Comparison of ENCODE assay signal across 31 mouse cellular contexts in the genomic region with DNA sequence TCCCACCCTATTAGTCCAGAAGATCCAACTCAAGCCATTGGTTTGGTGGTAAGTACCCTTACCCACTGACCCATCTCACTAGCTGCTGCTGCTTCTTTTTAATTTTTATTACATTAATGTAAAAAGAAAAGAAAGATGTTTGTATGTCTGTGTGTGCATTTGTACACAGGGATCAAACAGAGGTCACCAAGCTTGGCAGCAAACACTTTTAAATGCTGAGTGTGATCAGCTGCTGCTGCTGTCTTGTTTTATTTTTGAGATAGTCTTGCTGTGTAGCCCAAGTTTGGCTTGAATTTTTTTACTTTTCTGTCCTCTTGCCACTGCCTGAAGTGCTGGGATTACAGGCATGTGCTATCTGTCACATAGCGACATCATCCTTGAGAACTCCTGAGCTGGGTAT. TPM values are rescaled to one million over a fixed set of nuclear protein-coding genes. Genes with fewer than 3 reads are reported as not detected.
"Had no signal": no experiment of that assay in that cellular context is flagged by ENCODE, and none has a peak within 500 bp of the region (broad histone marks: within the 10 kb centered on the region; RNA-seq: fewer than 3 reads in every experiment).

No protein-coding gene starts in this region.

- H3K27me3 ChIP-seq: limb, embryonic 12.5 days; limb, embryonic 13.5 days; limb, embryonic 15.5 days; liver, embryonic 12.5 days; liver, embryonic 13.5 days; liver, embryonic 15.5 days; lung, embryonic 15.5 days; megakaryocyte, embryonic 14.5 days; midbrain, embryonic 12.5 days; midbrain, embryonic 13.5 days; midbrain, embryonic 15.5 days; neural tube, embryonic 12.5 days; neural tube, embryonic 13.5 days had no signal

- H3K4me3 ChIP-seq: limb, embryonic 10.5 days; limb, embryonic 12.5 days; limb, embryonic 13.5 days; limb, embryonic 15.5 days; liver, embryonic 12.5 days; liver, embryonic 13.5 days; liver, embryonic 15.5 days; lung, embryonic 15.5 days; megakaryocyte, embryonic 14.5 days; midbrain, embryonic 10.5 days; midbrain, embryonic 12.5 days; midbrain, embryonic 13.5 days; midbrain, embryonic 15.5 days; myocyte; neural tube, embryonic 12.5 days; neural tube, embryonic 13.5 days had no signal

- H3K27ac ChIP-seq: limb, embryonic 10.5 days; limb, embryonic 12.5 days; limb, embryonic 13.5 days; limb, embryonic 15.5 days; liver, embryonic 12.5 days; liver, embryonic 13.5 days; liver, embryonic 14.5 days; liver, embryonic 15.5 days; lung, embryonic 15.5 days; macrophage; midbrain, embryonic 10.5 days; midbrain, embryonic 12.5 days; midbrain, embryonic 13.5 days; midbrain, embryonic 15.5 days; neural tube, embryonic 12.5 days; neural tube, embryonic 13.5 days had no signal

- H3K9ac ChIP-seq: limb, embryonic 12.5 days; limb, embryonic 13.5 days; limb, embryonic 15.5 days; liver, embryonic 12.5 days; liver, embryonic 13.5 days; liver, embryonic 14.5 days; liver, embryonic 15.5 days; liver, postnatal 0 days; lung, embryonic 14.5 days; lung, embryonic 15.5 days; midbrain, embryonic 12.5 days; midbrain, embryonic 13.5 days; midbrain, embryonic 15.5 days; neural tube, embryonic 12.5 days; neural tube, embryonic 13.5 days had no signal

- DNase-seq: left cerebral cortex, postnatal 4 days; liver, embryonic 13.5 days; liver, postnatal 0 days; lung, adult 18-20 months; lung, adult 2 months; lung, postnatal 10 days; lung, postnatal 14 days; lung, postnatal 4 days; midbrain, embryonic 14.5 days had no signal

- H3K4me1 ChIP-seq: limb, embryonic 10.5 days; limb, embryonic 12.5 days; limb, embryonic 13.5 days; limb, embryonic 15.5 days; liver, embryonic 12.5 days; liver, embryonic 13.5 days; liver, embryonic 15.5 days; lung, embryonic 15.5 days; midbrain, embryonic 10.5 days; midbrain, embryonic 12.5 days; midbrain, embryonic 13.5 days; midbrain, embryonic 15.5 days; neural tube, embryonic 12.5 days had no signal

- H3K4me2 ChIP-seq: limb, embryonic 12.5 days; limb, embryonic 13.5 days; limb, embryonic 15.5 days; liver, embryonic 11.5 days; liver, embryonic 12.5 days; liver, embryonic 13.5 days; liver, embryonic 15.5 days; lung, embryonic 14.5 days; lung, embryonic 15.5 days; midbrain, embryonic 11.5 days; midbrain, embryonic 12.5 days; midbrain, embryonic 13.5 days; midbrain, embryonic 15.5 days; neural tube, embryonic 12.5 days; neural tube, embryonic 13.5 days had no signal

- H3K9me3 ChIP-seq: limb, embryonic 10.5 days; limb, embryonic 12.5 days; limb, embryonic 13.5 days; limb, embryonic 15.5 days; liver, embryonic 12.5 days; liver, embryonic 13.5 days; liver, embryonic 15.5 days; lung, embryonic 15.5 days; megakaryocyte, embryonic 14.5 days; midbrain, embryonic 10.5 days; midbrain, embryonic 12.5 days; midbrain, embryonic 13.5 days; midbrain, embryonic 15.5 days; neural tube, embryonic 12.5 days; neural tube, embryonic 13.5 days had no signal

- ATAC-seq: liver, embryonic 12.5 days; liver, postnatal 0 days; lung, postnatal 0 days; midbrain, embryonic 13.5 days; midbrain, embryonic 15.5 days; midbrain, embryonic 16.5 days had no signal

RNA-seq across cellular contexts. Expression of gene BC030499, which starts 15.0 kb away (rescaled TPM):
- polyA plus RNA-seq: lung, postnatal 0 days had no signal
